Mouse (Mus musculus) telencephalon, adult 2 months (tissue): Measurements from ENCODE around the gene Mettl8.

Source experiments
- DNase-seq: peaks from one replicate; pipeline ENCODE4 v3.0.0-alpha.2; 2011; ENCODE audit warnings: low read depth, low spot score

Mettl8 gene

GRCm38 (mm10) chr2:71033987-71034386 is 21.4 kb downstream of the Mettl8 start:
- DNase-seq, result no peak

GRCm38 (mm10) chr2:71033014-71033413 is 22.4 kb downstream of the Mettl8 start:
- DNase-seq, result no peak

- no peak for DNase-seq
These were observed 23.2 kb downstream of the Mettl8 start for GRCm38 (mm10) chr2:71031973-71032794.

DNA sequence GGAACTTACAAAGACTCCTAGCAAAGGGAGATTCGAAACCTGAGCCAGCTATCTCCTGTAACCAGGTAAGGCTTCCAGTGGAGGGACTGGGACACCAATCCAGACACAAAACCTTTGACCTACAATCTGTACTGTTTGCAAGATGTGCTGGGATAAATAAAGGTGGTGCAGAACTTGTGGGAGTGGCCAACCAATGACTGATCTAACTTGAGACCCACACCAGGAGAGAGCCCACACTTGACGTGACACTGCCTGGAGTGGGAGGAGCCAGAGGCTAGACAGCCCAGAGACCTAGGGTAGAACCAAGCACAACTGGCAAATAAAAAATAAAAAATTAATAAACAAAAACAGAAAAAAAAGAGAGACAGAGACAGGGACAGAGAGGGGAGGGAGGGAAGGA is 24.7 kb downstream of the Mettl8 start:
- DNase-seq, result no peak

GRCm38 (mm10) chr2:71027631-71028030 is 27.8 kb downstream of the Mettl8 start:
- no peak for DNase-seq

- DNase-seq, result no peak
These were observed 28.6 kb downstream of the Mettl8 start for GRCm38 (mm10) chr2:71026787-71027186.

DNA sequence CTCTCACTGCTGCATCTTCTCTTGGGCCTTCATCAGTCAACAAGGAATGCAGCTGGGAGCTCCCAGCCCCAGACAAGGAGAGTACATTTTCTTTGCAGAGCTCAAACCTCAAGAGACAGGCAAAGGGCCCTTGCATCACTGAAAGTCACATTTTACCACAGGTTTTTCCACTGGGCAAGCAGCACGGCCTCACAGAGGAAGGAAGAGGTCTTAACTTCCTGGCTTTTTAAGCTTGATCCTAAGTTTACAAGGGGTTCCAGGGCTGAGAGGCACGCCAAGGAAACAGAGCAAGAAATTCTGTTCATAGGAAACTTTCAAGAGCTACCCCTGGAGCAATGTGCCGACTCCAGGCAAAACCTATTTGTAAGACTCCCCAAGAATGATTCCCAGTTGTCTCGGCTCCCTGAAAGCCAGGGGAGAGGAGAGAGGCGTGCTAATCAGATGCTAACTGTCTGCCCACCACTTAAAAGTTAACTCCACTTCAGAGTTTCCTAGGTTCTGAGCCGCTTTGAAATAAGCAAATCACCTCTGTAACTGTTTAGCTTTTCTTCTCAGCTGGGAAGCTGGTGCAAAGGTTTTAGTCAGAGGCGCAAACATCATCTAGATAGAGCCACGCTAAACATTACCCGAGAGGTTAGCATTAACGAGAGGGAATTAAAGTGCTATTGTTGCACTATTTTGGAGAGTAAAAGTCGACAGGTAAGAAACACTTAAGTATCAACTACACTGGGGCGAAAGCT is 29.6 kb downstream of the Mettl8 start:
- DNase-seq, result no peak

- no peak for DNase-seq
These were observed 31.4 kb downstream of the Mettl8 start for GRCm38 (mm10) chr2:71023986-71024385.

GRCm38 (mm10) chr2:71022991-71023390 is 32.4 kb downstream of the Mettl8 start:
- no peak for DNase-seq

- DNase-seq, result peak; percentile 53
These were observed 34.7 kb downstream of the Mettl8 start for GRCm38 (mm10) chr2:71020674-71021073.

- no peak for DNase-seq
These were observed 35.5 kb downstream of the Mettl8 start for GRCm38 (mm10) chr2:71019704-71020375.

DNA sequence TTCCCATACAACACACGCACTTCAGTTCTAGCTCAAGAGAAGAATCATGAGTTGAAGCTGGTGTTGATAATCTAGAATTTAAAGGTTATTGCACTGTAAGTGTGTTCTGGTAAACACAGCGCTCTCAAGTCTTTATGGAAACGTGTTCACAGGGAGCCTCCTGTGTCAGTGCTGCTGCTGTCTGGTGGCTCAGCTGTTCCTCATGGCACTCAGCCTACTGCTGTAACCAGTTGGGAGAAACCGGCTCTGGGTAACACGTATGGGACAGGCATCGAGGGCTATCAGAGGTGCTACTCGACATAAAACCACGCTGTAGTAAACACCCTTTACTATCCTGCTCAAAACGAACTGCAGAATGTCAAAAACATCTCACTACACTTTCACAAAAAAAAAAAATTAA is 36.1 kb downstream of the Mettl8 start:
- no peak for DNase-seq

- no peak for DNase-seq
These were observed 41.9 kb downstream of the Mettl8 start for GRCm38 (mm10) chr2:71013521-71013920.

DNA sequence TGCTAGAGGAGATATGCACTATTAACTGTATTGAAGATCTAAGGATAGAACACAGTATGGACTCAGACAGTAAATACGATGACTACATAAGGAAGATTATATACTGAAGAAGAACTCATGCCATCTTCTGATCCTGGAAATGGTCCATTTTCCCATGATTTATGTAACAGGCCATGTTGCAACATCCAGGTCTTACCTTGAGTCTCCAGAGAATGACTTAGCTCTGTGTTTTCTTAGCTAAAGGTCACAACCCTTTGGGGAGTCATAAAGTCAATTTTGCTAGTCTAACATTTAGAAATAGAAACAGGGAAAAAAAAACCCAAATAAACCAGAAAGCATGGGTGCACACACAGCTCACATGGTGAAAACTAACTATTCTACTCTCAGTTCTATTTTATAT is 43.6 kb downstream of the Mettl8 start:
- DNase-seq, result no peak

GRCm38 (mm10) chr2:71004354-71004753 is 51.0 kb downstream of the Mettl8 start:
- DNase-seq, result no peak

GRCm38 (mm10) chr2:71002509-71002908 is 52.9 kb downstream of the Mettl8 start:
- DNase-seq, result no peak

GRCm38 (mm10) chr2:70998771-70999170 is 56.6 kb downstream of the Mettl8 start:
- no peak for DNase-seq

DNA sequence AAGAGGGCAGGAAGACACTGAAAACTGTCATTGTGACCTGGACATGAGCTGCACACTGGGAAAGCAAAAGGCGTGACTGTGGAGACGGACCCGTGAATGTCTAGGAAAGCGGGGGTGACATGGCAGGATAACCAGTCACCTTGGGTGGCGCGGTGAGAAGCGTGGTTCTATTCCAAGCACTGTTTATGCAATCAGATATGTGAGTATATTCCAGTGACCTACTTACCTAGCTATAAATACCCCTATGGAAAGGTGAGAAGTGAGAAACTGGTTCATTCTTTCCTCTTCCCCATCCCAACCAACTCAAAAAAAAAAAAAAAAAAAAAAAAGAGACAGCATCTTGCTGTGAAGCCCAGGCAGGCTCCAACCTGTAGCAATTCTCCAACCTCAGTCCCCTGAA is 58.9 kb downstream of the Mettl8 start:
- no peak for DNase-seq

DNA sequence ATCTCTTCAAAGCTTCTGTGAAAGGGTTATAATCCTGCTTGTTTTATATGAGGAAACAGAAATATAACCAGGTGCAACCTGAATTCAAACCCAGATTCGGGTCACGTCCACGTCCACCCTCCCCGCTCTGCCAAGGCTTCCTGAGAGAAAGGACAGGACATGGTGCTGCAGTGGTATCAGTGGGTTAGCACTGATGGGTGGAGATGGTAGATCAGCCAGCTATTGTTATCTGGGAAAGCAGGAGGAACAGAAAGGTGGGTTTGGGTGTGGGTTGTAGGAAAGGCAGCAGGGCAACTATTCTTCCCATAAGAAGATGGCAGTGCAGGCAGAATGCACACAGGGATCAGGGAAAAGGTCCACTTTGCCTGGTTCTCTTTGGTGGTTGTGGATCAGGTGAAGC is 59.5 kb downstream of the Mettl8 start:
- DNase-seq, result no peak

- DNase-seq, result no peak
These were observed 61.6 kb downstream of the Mettl8 start for GRCm38 (mm10) chr2:70993740-70994139.

DNA sequence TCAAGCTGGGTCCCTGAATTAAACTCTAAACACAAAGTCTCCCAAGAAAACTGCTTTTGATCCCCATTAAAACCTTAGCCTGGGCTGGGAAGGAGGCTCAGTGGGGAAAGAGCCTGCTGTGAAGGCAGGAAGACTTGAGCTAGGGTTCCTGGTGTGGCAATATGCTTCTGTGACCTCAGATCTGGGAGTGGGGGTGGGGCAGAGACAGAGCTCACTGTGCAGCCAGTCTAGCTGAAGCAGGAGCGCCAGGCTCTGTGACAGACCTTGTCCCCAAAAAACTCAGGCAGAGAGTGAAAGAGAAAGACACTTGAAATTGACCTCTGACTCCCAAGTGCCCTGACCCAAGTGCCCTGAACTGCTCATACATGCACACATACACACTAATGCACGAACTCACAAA is 62.7 kb downstream of the Mettl8 start:
- no peak for DNase-seq

DNA sequence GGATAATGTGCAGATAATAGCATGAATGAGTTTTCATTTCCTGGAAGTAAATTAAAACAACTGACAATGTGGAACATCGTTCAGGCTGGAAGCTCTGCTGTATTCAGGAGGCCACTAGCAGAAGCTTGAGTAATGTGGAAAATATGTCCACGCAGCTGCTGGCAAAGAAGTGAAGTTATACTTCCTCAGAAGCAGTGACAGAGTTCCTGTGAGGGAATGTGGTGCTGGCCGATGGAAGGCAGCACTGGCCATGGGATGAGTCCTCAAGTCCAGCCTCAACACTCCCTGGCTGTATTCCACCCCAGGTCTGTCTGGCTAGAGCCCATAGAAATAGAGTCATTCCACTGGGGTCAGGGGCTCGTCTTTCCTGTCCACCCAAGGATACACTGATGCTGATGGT is 65.2 kb downstream of the Mettl8 start:
- no peak for DNase-seq
